Mouse (Mus musculus) liver, embryonic 18 days (tissue): ENCODE results near the gene Gm21719. TPM values are rescaled to one million over a fixed set of nuclear protein-coding genes. Genes with fewer than 3 reads are reported as not detected.

Source experiments
- polyA plus RNA-seq: library from polyadenylated mRNA; depleted of rRNA; stranded (reverse); fragments of >200 nt; gene quantifications from 2 replicates; pipeline ENCODE4 v1.2.3, GENCODE M21; 2012; rRNA removed

The Gm21719 gene
- polyA plus RNA-seq: not detected in 2 replicates

DNA sequence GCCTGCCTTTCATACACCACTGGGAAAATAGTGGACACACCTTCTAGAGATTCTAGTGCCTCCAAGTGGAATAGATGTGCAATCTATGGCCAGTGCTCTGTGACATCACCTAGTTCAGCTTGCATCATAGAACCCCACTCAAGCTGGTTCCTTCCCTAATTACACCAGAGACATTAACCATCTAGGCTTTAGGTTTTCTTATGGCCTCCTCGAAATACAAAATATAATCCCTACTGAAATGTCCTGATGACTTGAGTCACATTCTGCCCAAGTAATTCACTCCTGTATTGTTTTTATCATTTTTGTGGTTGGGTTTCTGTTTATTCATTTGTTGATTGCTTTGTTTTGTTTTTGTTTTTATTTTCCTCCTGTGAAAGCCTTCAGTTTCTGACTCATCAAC is at the start of gene Gm21719:
TSS of gene Gm21719 (minus strand) at position 101 of the 400 bp plus-strand sequence.

Other genes with a start within 250 kb of the Gm21719 start
- not detected in 2 replicates for gene Gm28919, start 99.3 kb downstream of the Gm21719 start, polyA plus RNA-seq
- gene Gm20830, start 235.4 kb upstream of the Gm21719 start, polyA plus RNA-seq: not detected in 2 replicates